Mouse (Mus musculus) cerebellum, adult 2 months (tissue): ENCODE measurements at regions not wholly inside any gene's neighbourhood (a gene's known extent, or its start where the extent isn't known, plus 50 kb on each side); places are given as distances from the start of the nearest gene placed in this dataset.
A peak's percentile ranks its signal among the peaks of the same experiment; 100 is the strongest.

Experiments used
- DNase-seq, 2 experiments: peaks; one replicate each; pipeline ENCODE4 v3.0.0; 2021
- H3K27ac ChIP-seq: fragments of 200-500 bp; 2 replicates; pipeline ENCODE4 v1.5.1; 2012; ENCODE audit warnings: low read length, control low read depth, inconsistent platforms; ENCODE audit not compliant: insufficient read depth
- H3K27me3 ChIP-seq: fragments of 200-500 bp; 2 replicates; pipeline ENCODE4 v1.6.1; 2012; ENCODE audit warnings: inconsistent platforms, mild to moderate bottlenecking, low read length, moderate library complexity; ENCODE audit not compliant: control insufficient read depth, insufficient read depth
- H3K4me1 ChIP-seq: fragments of 200-500 bp; 2 replicates; pipeline ENCODE4 v1.6.1; 2011; ENCODE audit warnings: low read length; ENCODE audit not compliant: control insufficient read depth, insufficient read depth
- H3K4me3 ChIP-seq: fragments of 200-500 bp; replicated peaks from 2 replicates; pipeline ENCODE3; 2011; ENCODE audit warnings: mild to moderate bottlenecking, low read depth, low read length, control low read depth; ENCODE audit not compliant: insufficient read depth
- CTCF ChIP-seq: fragments of 200-500 bp; IDR thresholded peaks from 2 replicates; pipeline ENCODE4 v1.5.1; 2011; ENCODE audit warnings: low read depth, mild to moderate bottlenecking, control low read depth, low read length, moderate library complexity, borderline replicate concordance; ENCODE audit not compliant: insufficient read depth
- POLR2A ChIP-seq: fragments of 200-500 bp; IDR thresholded peaks from 2 replicates; pipeline ENCODE4 v1.6.1; 2011; ENCODE audit warnings: low read length, control low read depth, borderline replicate concordance; ENCODE audit not compliant: insufficient read depth
- WGBS: fragments of 180-500 bp; shearing (Covaris S2); methylation state at CpG from one replicate; pipeline ENCODE4 v1.1.7; 2018; 5-methylcytosine and 5-hydroxymethylcytosine counted together

DNA sequence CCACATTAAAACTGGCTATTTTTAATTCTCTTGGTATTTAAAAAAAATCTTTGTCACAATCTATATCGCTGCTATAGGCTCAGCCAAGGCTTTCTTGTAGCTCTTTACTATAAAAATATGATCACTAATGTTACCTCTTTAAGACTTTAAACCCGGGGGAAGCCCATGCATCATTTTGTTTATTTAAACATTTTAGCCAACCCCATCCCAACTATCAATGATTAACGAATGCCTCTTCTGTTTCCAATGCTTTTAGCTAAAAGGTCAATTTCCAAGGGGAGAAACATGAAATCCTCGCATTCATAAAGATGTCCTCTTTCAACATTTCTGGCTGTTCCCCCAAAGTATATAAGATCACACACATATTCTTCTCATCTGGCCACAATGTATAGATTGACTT is 153.6 kb upstream of the Pou3f3 start:
- H3K27ac ChIP-seq = no peak overlapping the region
- peaks cover 1% of the 10 kb centered on the region; the same call in 1 of the 2 replicates for H3K27me3 ChIP-seq
- no peak overlapping the region for H3K4me3 ChIP-seq
- WGBS = 97% methylated on average over 4 of the region's 4 CpGs
- no peak for DNase-seq
- H3K4me1 ChIP-seq = no peaks in the 10 kb centered on the region
- TF ChIP-seq POLR2A = no peak
- TF ChIP-seq CTCF = no peak

DNA sequence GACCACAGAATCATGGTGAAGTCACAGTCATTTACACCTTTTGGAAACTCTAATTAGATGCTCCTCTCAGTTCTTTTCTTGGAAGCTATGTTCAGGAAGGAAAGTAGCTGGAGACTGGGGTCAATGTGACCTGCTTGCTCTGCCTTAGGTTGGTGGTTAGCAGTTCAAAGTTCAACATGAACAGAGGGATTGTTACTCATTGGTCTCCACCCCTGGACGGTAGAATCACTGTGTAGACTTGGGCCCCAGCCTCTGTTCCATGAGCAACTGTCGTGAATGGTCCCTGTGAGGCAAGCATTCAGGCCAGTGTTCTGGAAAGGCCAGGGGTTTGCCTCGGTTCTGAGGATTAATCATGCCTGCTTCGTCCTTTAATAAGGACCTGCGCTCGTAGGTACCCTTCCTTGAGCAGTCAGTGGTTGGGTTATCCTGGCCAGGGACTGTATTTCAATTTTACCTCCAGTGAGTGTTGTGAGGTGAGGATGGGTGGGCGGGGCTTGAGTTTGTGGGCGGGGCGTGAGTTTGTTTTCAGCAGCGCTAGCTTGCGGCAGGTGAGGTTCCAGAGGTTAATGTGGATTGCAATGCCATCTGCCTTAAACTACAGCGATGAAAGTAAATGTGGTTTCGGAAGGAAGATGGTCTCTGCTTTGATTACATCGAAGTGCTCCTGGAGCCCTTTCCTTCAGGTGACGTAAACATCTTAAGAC is 152.6 kb upstream of the Pou3f3 start:
- TF ChIP-seq CTCF = no peak
- TF ChIP-seq POLR2A = no peak
- Histone ChIP-seq H3K4me3 (no peak overlapping the region), H3K4me1 (no peaks in the 10 kb centered on the region), H3K27ac (no peak overlapping the region), H3K27me3 (peaks cover 1% of the 10 kb centered on the region; the same call in 1 of the 2 replicates)
- WGBS = 68% methylated on average over 15 of the region's 15 CpGs
- no peak for DNase-seq

DNA sequence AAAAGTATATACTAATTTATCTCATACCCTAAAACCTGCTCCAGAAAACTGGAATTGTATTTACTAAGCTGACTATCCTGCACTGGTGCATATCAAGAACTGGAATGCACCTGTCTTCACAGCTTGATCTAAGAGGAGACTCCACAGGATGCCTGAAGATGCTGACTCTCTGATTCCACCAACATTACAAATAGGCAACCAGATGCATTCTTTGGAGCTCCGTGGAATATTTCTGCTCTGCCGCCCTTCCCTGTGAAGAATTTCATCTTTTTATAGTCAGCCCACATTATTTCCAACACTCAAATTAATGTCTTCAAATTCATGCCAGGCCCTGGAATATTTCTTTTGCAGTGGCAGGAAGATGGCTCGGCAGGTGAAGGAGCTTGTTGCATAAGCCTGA is 148.7 kb upstream of the Pou3f3 start:
- DNase-seq = no peak
- TF ChIP-seq POLR2A (no peak), CTCF (no peak)
- Histone ChIP-seq H3K27ac (no peak overlapping the region), H3K4me1 (no peaks in the 10 kb centered on the region), H3K27me3 (no peaks in the 10 kb centered on the region), H3K4me3 (no peak overlapping the region)
- WGBS = 45% methylated on average over 3 of the region's 3 CpGs

DNA sequence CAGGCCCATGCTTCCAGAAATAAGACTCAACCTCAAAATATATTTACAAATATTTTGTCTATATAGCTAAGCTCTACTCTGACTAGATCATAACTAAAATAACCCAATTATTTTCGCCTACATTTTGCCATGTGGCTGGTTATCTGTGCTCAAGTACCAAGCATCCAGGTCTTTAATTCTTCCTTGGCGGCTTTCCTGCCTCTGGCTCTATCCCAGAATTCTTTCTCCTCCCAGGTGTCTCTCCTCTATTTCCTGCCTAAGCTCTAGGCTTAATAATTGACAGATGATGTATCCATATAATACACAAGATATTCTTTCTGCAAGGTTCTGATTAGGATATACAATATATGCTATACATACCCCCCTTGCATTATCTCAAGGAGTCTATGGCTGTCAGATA is 138.3 kb upstream of the Pou3f3 start:
- Histone ChIP-seq H3K4me1 (no peaks in the 10 kb centered on the region), H3K27me3 (no peaks in the 10 kb centered on the region), H3K27ac (no peak overlapping the region), H3K4me3 (no peak overlapping the region)
- 31% methylated on average over 2 of the region's 2 CpGs for WGBS
- TF ChIP-seq CTCF (no peak), POLR2A (no peak)
- DNase-seq = peak; percentile 12 to 23

DNA sequence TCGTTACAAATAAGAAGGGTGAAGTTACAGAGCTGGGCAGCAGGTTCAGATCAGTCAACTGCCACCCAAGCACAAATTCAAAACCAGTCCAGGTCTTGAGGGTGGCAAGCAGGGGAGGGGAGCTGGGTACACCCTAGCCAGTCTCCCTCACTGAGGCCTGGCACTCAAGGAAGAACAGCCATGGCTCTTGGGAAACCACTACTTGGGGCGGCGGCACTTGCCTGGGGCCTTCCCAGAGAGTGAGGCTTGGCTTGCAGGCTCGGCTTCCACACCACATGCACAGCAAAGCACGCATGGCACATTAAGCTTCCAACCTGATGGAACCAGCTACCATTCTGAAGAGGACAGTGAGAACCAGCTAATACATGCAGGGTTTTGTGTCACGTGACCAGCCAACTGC is 127.9 kb upstream of the Pou3f3 start:
- 83% methylated on average over 6 of the region's 6 CpGs for WGBS
- no peak for TF ChIP-seq POLR2A
- no peak for TF ChIP-seq CTCF
- no peak overlapping the region for H3K27ac ChIP-seq

DNA sequence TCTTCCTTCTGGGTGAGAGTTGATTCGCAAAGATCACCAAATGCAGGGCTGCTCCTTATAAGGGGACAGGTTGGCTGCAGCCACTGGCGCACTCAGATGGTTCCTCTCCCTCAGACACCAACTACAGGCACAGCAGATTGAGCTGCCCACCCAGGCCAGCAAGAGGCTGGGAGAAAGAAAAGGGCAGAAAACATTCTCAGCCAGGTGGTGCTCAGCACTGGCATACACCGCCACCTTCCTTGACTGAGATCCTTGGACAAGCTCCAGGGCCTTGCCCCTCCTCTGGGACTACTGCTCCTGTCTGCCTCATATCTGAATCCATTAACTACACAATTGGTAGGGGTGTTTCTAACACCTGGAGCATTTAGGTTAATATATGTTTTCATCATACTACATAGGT is 110.4 kb upstream of the Pou3f3 start:
- 33% methylated on average over 3 of the region's 3 CpGs for WGBS
- no peak for TF ChIP-seq CTCF
- no peak for TF ChIP-seq POLR2A
- Histone ChIP-seq H3K27ac (no peak overlapping the region), H3K4me3 (no peak overlapping the region), H3K27me3 (no peaks in the 10 kb centered on the region), H3K4me1 (no peaks in the 10 kb centered on the region)
- no peak for DNase-seq

More for the DNA sequence above, 127.9 kb upstream of the Pou3f3 start:
- DNase-seq = no peak
- Histone ChIP-seq H3K4me1 (no peaks in the 10 kb centered on the region), H3K4me3 (no peak overlapping the region), H3K27me3 (no peaks in the 10 kb centered on the region)

DNA sequence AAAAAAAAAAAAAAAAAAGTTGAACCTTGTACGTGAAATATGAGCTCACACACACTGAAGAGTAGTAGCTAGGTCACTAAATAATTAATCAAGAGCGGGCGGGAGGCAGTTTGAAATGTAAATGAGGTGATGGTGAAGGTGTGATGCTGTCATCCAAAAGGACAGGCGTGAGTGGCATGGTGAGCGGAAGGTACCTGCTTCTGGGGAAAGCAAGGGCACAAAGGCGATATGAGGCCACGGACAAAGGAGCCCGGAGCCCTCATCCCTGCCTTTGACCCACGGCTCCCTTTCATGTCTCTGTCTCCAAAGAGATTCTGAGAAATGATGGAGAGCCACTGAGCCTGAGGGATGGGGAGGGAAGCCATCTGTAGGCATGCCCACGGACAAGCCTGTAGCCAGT is 107.1 kb upstream of the Pou3f3 start:
- H3K27me3 ChIP-seq = no peaks in the 10 kb centered on the region
- H3K4me3 ChIP-seq = no peak overlapping the region
- 65% methylated on average over 10 of the region's 10 CpGs for WGBS
- no peaks in the 10 kb centered on the region; the same call in 1 of the 2 replicates for H3K4me1 ChIP-seq
- DNase-seq = no peak
- TF ChIP-seq CTCF = no peak
- TF ChIP-seq POLR2A = no peak
- no peak overlapping the region for H3K27ac ChIP-seq

DNA sequence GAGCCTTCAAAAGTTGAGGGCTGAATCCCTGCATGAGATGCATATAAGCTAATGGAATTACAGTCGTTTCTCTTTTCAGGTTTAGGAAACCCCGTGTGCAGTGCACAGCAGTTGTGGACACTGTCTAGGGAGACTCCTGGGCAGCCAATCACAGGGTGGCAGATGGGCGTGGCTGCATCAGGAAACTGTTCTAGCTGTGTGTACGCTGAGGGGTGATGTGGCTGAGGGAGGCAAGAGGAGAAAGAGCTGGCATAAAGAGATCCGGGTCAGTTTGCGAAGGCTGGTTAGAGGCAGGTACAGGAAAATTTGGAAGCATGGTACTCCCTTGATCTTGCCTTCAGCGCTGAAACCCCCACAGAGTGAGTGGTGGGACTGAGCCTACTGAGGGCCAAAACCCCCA is 106.1 kb upstream of the Pou3f3 start:
- no peaks in the 10 kb centered on the region for H3K27me3 ChIP-seq
- DNase-seq = no peak
- no peak overlapping the region for H3K27ac ChIP-seq
- 58% methylated on average over 7 of the region's 7 CpGs for WGBS
- no peaks in the 10 kb centered on the region; the same call in 1 of the 2 replicates for H3K4me1 ChIP-seq
- no peak overlapping the region for H3K4me3 ChIP-seq
- TF ChIP-seq POLR2A = no peak
- TF ChIP-seq CTCF = no peak

DNA sequence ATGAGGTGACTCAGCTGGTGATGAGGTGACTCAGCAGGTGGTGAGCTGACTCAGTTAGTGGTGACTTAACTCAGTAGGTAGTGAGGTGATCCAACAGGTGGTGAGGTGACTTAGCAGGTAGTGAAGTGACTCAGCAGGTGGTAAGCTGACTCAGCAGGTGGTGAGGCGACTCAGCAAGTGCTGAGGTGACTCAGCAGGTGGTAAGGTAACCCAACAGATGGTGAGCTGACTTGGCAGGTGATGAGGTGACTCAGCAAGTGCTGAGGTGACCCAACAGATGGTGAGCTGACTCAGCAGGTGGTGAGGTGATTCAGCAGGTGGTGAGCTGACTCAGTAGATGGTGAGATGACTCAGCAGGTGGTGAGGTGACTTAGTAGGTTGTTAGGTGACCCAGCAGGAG is 103.7 kb upstream of the Pou3f3 start:
- DNase-seq = no peak
- 53% methylated on average over 1 of the region's 1 CpGs for WGBS
- H3K4me1 ChIP-seq = no peaks in the 10 kb centered on the region; the same call in 1 of the 2 replicates
- H3K27me3 ChIP-seq = no peaks in the 10 kb centered on the region
- H3K27ac ChIP-seq = no peak overlapping the region
- H3K4me3 ChIP-seq = no peak overlapping the region
- TF ChIP-seq CTCF (no peak), POLR2A (no peak)
